Mouse (Mus musculus): Measurements from ENCODE around the gene Hoxd9. TPM values are rescaled to one million over a fixed set of nuclear protein-coding genes. Genes with fewer than 3 reads are reported as not detected.

Hoxd9 gene
- polyA plus RNA-seq, 1 experiment from 2014 or later, result 0.34 TPM

- Histone ChIP-seq H3K4me3 (ENCODE audit: low read depth, low read length) (no peak overlapping the region), H3K27ac (replicated peaks) (no peak overlapping the region), H3K9ac (ENCODE audit: low read length) (no peak overlapping the region), H3K9me3 (ENCODE audit: control insufficient read depth, low read length) (no peaks in the 10 kb centered on the region), H3K4me2 (replicated peaks; ENCODE audit: low read depth) (no peak overlapping the region; the same call in 1 of the 2 replicates), H3K4me1 (replicated peaks; ENCODE audit: control insufficient read depth, insufficient read depth) (no peaks in the 10 kb centered on the region), H3K36me3 (ENCODE audit: control insufficient read depth, insufficient read depth, low read length) (no peaks in the 10 kb centered on the region), H3K27me3 (ENCODE audit: control insufficient read depth, insufficient read depth, low read length) (peaks cover 37% of the 10 kb centered on the region; the same call in 1 of the 2 replicates)
- ATAC-seq (ENCODE audit: low FRiP score, low TSS enrichment) (no peak), DNase-seq (ENCODE audit: low spot score) (no peak)
- TF ChIP-seq EP300 (optimal IDR thresholded peaks at IDR 0.05) (no peak), CTCF (IDR thresholded peaks at IDR 0.05; ENCODE audit: low read depth) (no peak)
- WGBS, result 3% methylated on average over 16 of the region's 16 CpGs
Measured at GRCm38 (mm10) chr2:74710929-74711543, 13.5 kb downstream of the Hoxd9 start.

GRCm38 (mm10) chr2:74711721-74712621, 14.4 kb downstream of the Hoxd9 start, which contains the start of the genes Hoxd3 and Hoxd4:
TSS of gene Hoxd3 (plus strand) at chr2:74711927.
TSS of gene Hoxd4 (plus strand) at chr2:74711929.
- ATAC-seq (ENCODE audit: low FRiP score, low TSS enrichment) (0 out of 2 replicates have a peak, but pooled peaks have one; percentile 45), DNase-seq (ENCODE audit: low spot score) (no peak)
- under 1% methylated on average over 65 of the region's 65 CpGs for WGBS
- Histone ChIP-seq H3K4me3 (ENCODE audit: low read depth, low read length) (peak within 1 kb of the TSS; percentile 46), H3K9ac (ENCODE audit: low read length) (peak within 1 kb of the TSS; percentile 45; the same call in 1 of the 2 replicates), H3K36me3 (ENCODE audit: control insufficient read depth, insufficient read depth, low read length) (no peaks in the 10 kb centered on the region), H3K27ac (replicated peaks) (peak within 1 kb of the TSS; percentile 24; the same call in 1 of the 2 replicates), H3K4me2 (replicated peaks; ENCODE audit: low read depth) (peak within 1 kb of the TSS; percentile 43), H3K4me1 (replicated peaks; ENCODE audit: control insufficient read depth, insufficient read depth) (no peaks in the 10 kb centered on the region), H3K27me3 (ENCODE audit: control insufficient read depth, insufficient read depth, low read length) (peaks cover 34% of the 10 kb centered on the region; the same call in 1 of the 2 replicates), H3K9me3 (ENCODE audit: control insufficient read depth, low read length) (no peaks in the 10 kb centered on the region)
- no peak for TF ChIP-seq CTCF (IDR thresholded peaks at IDR 0.05; ENCODE audit: low read depth)
- TF ChIP-seq EP300 (optimal IDR thresholded peaks at IDR 0.05), result no peak

- peaks cover 34% of the 10 kb centered on the region; the same call in 1 of the 2 replicates for H3K27me3 ChIP-seq (ENCODE audit: control insufficient read depth, insufficient read depth, low read length)
- H3K4me3 ChIP-seq (ENCODE audit: low read depth, low read length), result peak overlapping the region; percentile 1; the same call in 1 of the 2 replicates
- H3K4me1 ChIP-seq (replicated peaks; ENCODE audit: control insufficient read depth, insufficient read depth), result no peaks in the 10 kb centered on the region
- no peaks in the 10 kb centered on the region for H3K9me3 ChIP-seq (ENCODE audit: control insufficient read depth, low read length)
- H3K27ac ChIP-seq (replicated peaks), result no peak overlapping the region
- no peak overlapping the region for H3K9ac ChIP-seq (ENCODE audit: low read length)
- no peaks in the 10 kb centered on the region for H3K36me3 ChIP-seq (ENCODE audit: control insufficient read depth, insufficient read depth, low read length)
- no peak overlapping the region for H3K4me2 ChIP-seq (replicated peaks; ENCODE audit: low read depth)
- ATAC-seq (ENCODE audit: low FRiP score, low TSS enrichment), result no peak
- no peak for TF ChIP-seq CTCF (IDR thresholded peaks at IDR 0.05; ENCODE audit: low read depth)
- TF ChIP-seq EP300 (optimal IDR thresholded peaks at IDR 0.05), result no peak
- no peak for DNase-seq (ENCODE audit: low spot score)
- 16% methylated on average over 19 of the region's 19 CpGs for WGBS
Measured at GRCm38 (mm10) chr2:74713239-74714150, 16.0 kb downstream of the Hoxd9 start.

- no peak for ATAC-seq (ENCODE audit: low FRiP score, low TSS enrichment)
- H3K36me3 ChIP-seq (ENCODE audit: control insufficient read depth, insufficient read depth, low read length), result no peaks in the 10 kb centered on the region
- H3K9ac ChIP-seq (ENCODE audit: low read length), result no peak overlapping the region
- WGBS, result 16% methylated on average over 18 of the region's 18 CpGs
- H3K4me1 ChIP-seq (replicated peaks; ENCODE audit: control insufficient read depth, insufficient read depth), result no peaks in the 10 kb centered on the region
- TF ChIP-seq EP300 (optimal IDR thresholded peaks at IDR 0.05), result no peak
- TF ChIP-seq CTCF (IDR thresholded peaks at IDR 0.05; ENCODE audit: low read depth), result no peak
- H3K27me3 ChIP-seq (ENCODE audit: control insufficient read depth, insufficient read depth, low read length), result peaks cover 28% of the 10 kb centered on the region; the same call in 1 of the 2 replicates
- no peak overlapping the region for H3K27ac ChIP-seq (replicated peaks)
- H3K4me2 ChIP-seq (replicated peaks; ENCODE audit: low read depth), result no peak overlapping the region
- H3K4me3 ChIP-seq (ENCODE audit: low read depth, low read length), result peak overlapping the region; percentile 1; the same call in 1 of the 2 replicates
- H3K9me3 ChIP-seq (ENCODE audit: control insufficient read depth, low read length), result no peaks in the 10 kb centered on the region
- no peak for DNase-seq (ENCODE audit: low spot score)
Measured at GRCm38 (mm10) chr2:74714156-74714789, 16.7 kb downstream of the Hoxd9 start.

DNA sequence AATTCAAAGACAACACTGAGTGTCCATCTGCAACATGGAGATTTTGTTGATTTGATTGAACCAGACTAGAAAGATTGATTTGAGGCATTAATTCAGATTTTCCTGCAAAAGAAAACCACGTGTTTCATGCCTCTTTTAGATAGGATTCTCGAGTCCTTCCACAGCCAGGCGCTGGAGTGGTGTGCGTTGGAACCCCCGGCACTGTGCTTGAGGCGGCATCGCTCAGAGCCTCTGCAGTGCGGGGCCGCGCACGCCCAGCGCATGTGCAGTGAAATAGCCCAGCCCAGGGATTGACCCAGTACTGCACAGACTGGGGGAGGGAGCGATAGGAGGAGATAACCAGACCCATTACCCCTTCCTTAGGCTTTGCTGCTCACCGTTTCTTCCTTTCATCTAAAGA, 17.4 kb downstream of the Hoxd9 start:
- H3K27ac ChIP-seq (replicated peaks), result no peak overlapping the region
- TF ChIP-seq CTCF (IDR thresholded peaks at IDR 0.05; ENCODE audit: low read depth) (no peak), EP300 (optimal IDR thresholded peaks at IDR 0.05) (no peak)
- DNase-seq (ENCODE audit: low spot score) (no peak), ATAC-seq (ENCODE audit: low FRiP score, low TSS enrichment) (no peak)
- H3K4me2 ChIP-seq (replicated peaks; ENCODE audit: low read depth), result no peak overlapping the region
- no peak overlapping the region for H3K4me3 ChIP-seq (ENCODE audit: low read depth, low read length)
- H3K36me3 ChIP-seq (ENCODE audit: control insufficient read depth, insufficient read depth, low read length), result no peaks in the 10 kb centered on the region
- no peak overlapping the region for H3K9ac ChIP-seq (ENCODE audit: low read length)
- WGBS, result 3% methylated on average over 14 of the region's 14 CpGs
- no peaks in the 10 kb centered on the region for H3K4me1 ChIP-seq (replicated peaks; ENCODE audit: control insufficient read depth, insufficient read depth)
- H3K9me3 ChIP-seq (ENCODE audit: control insufficient read depth, low read length), result no peaks in the 10 kb centered on the region
- peaks cover 22% of the 10 kb centered on the region; the same call in 1 of the 2 replicates for H3K27me3 ChIP-seq (ENCODE audit: control insufficient read depth, insufficient read depth, low read length)
